Mouse (Mus musculus) bone marrow, adult 2 months (tissue): ENCODE results near the gene Tspan9.

Experiments used
- CTCF ChIP-seq: fragments of 200-500 bp; IDR thresholded peaks from 2 replicates; pipeline ENCODE4 v1.5.1; 2011; ENCODE audit warnings: low read length, control low read depth; ENCODE audit not compliant: control insufficient read depth, insufficient read depth
- POLR2A ChIP-seq: fragments of 200-500 bp; IDR thresholded peaks from 2 replicates; pipeline ENCODE4 v1.6.1; 2011; ENCODE audit warnings: low read depth, mild to moderate bottlenecking, control low read depth, low read length, borderline replicate concordance; ENCODE audit not compliant: control insufficient read depth

- TF ChIP-seq CTCF (no peak), POLR2A (no peak)
Observed at GRCm38 (mm10) chr6:128044691-128045090, 98.7 kb downstream of the Tspan9 start.
